Mouse (Mus musculus): ENCODE measurements around the gene Ccr1l1.

DNA sequence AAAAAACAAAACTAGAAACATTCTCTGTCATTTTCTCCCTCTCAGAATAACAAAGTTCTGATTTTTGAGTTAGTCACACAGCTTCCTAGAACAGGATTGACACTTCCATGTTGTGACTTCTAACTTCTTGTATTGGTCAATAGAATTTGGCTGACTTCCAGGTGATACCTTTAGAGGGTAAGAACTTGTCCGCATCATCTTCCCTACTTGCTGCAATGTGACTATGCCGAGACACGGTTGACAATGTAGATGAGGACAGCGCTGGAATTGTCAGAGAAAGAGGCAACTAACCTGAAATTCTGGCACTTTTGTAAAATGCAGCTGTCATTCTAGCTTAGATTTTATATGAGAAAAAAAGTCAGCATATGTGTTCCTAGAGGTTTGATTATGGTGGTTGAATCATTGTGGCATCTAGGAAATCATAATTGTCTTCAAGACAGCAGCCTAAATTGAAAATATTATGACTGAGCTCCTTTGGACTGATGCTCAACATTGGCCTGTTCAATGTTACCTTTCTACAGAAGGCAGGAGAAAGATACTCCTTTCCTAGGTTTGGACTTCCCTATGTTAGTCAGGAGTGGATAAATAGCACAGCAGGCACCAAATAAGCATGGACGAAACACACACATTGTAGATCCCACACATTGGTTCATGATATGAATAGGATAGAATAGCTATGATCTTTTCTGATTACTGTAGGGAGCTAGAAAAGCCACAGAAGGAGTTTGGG lies 44.3 kb downstream of the Ccr1l1 start:
- TF ChIP-seq MYOD1 (IDR thresholded peaks at IDR 0.05; ENCODE audit: control insufficient read depth, insufficient read length, low read depth), result no peak
- no peak for TF ChIP-seq MAX (IDR thresholded peaks at IDR 0.05)
- TF ChIP-seq CTCF (IDR thresholded peaks at IDR 0.05; ENCODE audit: control insufficient read depth, insufficient read depth, insufficient read length), result no peak
- TF ChIP-seq USF1 (IDR thresholded peaks at IDR 0.05; ENCODE audit: low read depth), result no peak
- no peak for TF ChIP-seq CEBPB (IDR thresholded peaks at IDR 0.05; ENCODE audit: low read depth)
- TF ChIP-seq MYOG (IDR thresholded peaks at IDR 0.05; ENCODE audit: control insufficient read depth, extremely low read depth, insufficient read length), result no peak
- TF ChIP-seq FOSL1 (IDR thresholded peaks at IDR 0.05; ENCODE audit: insufficient read depth, low read length, poor library complexity, severe bottlenecking), result no peak

Measured in C2C12 (cell line).